Mouse (Mus musculus) sigmoid colon, adult 10 weeks (tissue): Measurements from ENCODE around the gene Tpte. TPM values are rescaled to one million over a fixed set of nuclear protein-coding genes. Genes with fewer than 3 reads are reported as not detected.

Source experiments
- polyA plus RNA-seq: library from polyadenylated mRNA; stranded (reverse); fragments of 350-450 nt; fragmentation: Illumina TruSeq; extraction: RNeasy Lipid Tissue Mini Kit (QIAGEN cat#74804); gene quantifications from one replicate; pipeline ENCODE4 v1.2.3, GENCODE M21; 2014; ENCODE audit warnings: low read depth, low replicate concordance

Tpte gene
- polyA plus RNA-seq: not detected

DNA sequence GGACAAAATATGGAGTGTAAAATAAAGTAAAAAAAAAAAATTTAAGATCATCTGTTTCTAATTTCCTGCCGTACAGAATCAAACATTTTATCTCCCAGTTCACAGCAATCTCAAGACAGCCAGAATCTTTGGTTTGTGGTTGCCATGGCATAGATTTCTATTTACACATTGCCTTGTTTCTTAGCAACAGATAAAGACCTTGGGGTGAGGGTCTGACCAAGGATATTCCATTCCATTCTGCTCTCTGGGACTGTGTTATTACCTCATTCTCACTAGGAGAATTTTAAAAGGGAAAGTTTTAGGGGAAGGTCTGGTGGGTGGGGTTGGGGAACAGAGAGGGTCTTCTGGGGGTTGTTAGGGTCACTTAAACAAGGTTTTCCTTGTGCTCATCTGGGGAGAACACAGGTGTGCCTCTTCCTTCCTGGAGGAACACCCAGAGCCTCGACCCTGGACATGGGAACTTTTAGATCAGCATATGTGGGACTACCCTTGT lies at the start of gene Tpte:
Gene Tpte (plus strand): TSS at position 443 of the 493 bp plus-strand sequence.

DNA sequence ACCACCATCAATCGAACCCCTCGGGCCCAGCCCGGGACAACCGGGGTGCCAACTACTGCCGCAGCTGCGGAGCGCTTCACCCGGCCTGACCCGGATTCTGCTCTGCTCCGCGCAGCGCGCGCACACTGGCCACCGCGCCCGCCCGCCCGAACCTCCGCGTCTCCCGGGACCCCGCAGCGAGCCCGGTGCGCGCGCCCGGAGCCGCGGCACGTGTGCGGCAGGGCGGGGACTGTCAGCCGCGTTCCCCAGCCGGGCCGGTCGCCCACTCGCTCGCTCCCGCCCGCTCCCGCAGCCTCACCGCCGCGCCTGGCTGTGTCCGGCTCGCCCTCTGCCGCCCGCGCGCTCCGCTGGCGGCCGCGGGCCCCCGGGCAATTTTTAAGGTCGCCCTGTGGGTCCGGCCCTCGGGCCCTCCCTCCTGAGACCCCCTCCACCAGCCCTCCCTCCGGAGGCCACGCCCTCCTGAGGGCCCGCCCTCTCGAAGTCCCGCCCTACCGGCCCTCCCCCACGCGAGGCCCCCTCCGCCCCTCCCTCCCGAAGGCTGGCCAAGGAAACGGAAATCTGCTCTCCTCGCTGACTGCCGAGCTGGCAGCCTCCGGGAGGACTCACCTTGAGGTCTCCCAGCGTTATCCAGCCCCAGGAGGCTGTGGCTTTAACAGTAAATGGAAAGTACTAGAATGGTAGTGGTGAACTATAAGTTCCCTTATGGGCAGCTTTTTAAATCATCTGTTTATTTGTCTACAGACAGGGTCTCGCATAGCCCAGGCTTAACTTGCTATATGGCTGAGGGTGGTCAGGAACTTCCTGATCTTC lies 115.1 kb downstream of the Tpte start, which contains the start of gene Slc25a15:
Gene Slc25a15 (minus strand): TSS at position 456 of the 810 bp plus-strand sequence.

DNA sequence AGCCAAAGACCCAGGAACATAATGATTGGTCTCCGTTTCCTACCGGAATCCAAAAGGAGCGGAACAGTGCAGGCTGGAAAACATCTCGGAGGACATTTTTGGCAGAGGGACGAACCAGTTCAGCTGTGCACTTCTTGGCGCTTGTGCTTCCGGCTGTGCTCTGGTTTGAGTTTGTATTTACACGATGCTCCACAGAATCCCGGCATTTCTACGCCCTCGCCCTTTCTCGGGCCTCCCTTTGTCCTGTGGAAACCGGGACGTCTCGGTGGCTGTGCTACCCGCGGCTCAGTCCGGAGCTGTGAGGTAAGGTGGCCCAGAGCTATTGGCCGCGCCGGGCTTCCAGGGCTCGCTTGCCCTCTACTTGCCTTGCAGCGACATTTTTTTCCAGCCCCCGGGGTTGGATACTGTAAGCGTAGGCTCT lies 128.1 kb downstream of the Tpte start, which contains the start of gene Mrps31:
Gene Mrps31 (plus strand): TSS at position 80 of the 421 bp plus-strand sequence.

Other genes starting within 250 kb of the Tpte start
- gene Atp7b, start 223.1 kb upstream of the Tpte start, polyA plus RNA-seq: 0.13 TPM
- 32.0 TPM for gene Alg11, start 222.7 kb upstream of the Tpte start, polyA plus RNA-seq
- 3.2 TPM for gene Nek5, start 158.4 kb upstream of the Tpte start, polyA plus RNA-seq
- gene Nek3, start 117.0 kb upstream of the Tpte start, polyA plus RNA-seq: 9.4 TPM
- 19.8 TPM for gene Ckap2, start 97.6 kb upstream of the Tpte start, polyA plus RNA-seq
- 35.3 TPM for gene Vps36, start 90.6 kb upstream of the Tpte start, polyA plus RNA-seq
- gene Thsd1, start 56.1 kb upstream of the Tpte start, polyA plus RNA-seq: 0.66 TPM
- 25.6 TPM for gene Slc25a15, start 115.2 kb downstream of the Tpte start, polyA plus RNA-seq
- 47.4 TPM for gene Mrps31, start 127.9 kb downstream of the Tpte start, polyA plus RNA-seq